Mouse (Mus musculus): Measurements from ENCODE around the gene Mfsd9. TPM values are rescaled to one million over a fixed set of nuclear protein-coding genes. Genes with fewer than 3 reads are reported as not detected.

Gene Mfsd9
- total RNA-seq, 1 experiment, result 3.1 TPM

DNA sequence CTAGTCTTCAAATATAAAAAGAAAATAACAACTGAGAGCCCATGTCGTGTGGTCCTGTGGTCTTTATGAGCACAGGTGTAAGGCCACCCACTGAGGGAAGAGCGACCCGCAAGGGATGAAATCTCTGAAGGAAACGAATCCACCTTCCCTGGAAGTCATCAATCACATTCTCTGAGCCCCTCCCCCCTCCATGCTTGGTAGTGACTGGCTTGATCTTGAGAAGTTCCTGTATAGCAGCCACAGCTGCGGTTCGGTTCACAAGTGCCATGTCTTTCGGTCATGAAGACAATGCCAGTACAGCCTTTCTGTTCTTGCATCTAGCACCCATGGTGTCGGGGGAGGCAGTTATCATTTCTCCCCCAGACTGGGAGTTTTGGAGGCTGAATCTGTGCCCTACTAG is 52.8 kb downstream of the Mfsd9 start:
- in situ Hi-C loops (cut with MboI; ENCODE audit: low sequenced_read_pairs in 2 of 2, unreplicated experiment in 2 of 2), result no loop called here
- Histone ChIP-seq H3K27ac (ENCODE audit: insufficient read depth, low read depth, low read length, poor library complexity, severe bottlenecking) (no peak overlapping the region), H3K4me3 (ENCODE audit: insufficient read depth in 1 of 2, low read depth in 1 of 2, low read length in 2 of 2, poor library complexity in 1 of 2, severe bottlenecking in 1 of 2) (no peak overlapping the region), H3K36me3 (ENCODE audit: control insufficient read depth, insufficient read depth, low read length, poor library complexity, severe bottlenecking) (no peaks in the 10 kb centered on the region), H3K4me1 (ENCODE audit: control insufficient read depth in 2 of 2, insufficient read depth in 2 of 2, low read length in 2 of 2, poor library complexity in 1 of 2) (no peaks in the 10 kb centered on the region), H3K9me3 (ENCODE audit: control insufficient read depth, insufficient read depth, low read depth, low read length) (no peaks in the 10 kb centered on the region), H3K9ac (ENCODE audit: insufficient read depth, low read depth, low read length, poor library complexity, severe bottlenecking) (no peak overlapping the region)
- no peak for TF ChIP-seq ZC3H11A (IDR thresholded peaks at IDR 0.05; ENCODE audit: borderline replicate concordance, low read depth, low read length)
- TF ChIP-seq MAFK (IDR thresholded peaks at IDR 0.05; ENCODE audit: insufficient read depth, low read depth, low read length), result no peak
- no peak for TF ChIP-seq HCFC1 (IDR thresholded peaks at IDR 0.05; ENCODE audit: borderline replicate concordance, insufficient read depth, low read length)
- TF ChIP-seq CHD2 (IDR thresholded peaks at IDR 0.05; ENCODE audit: low read depth, low read length), result no peak
- no peak for TF ChIP-seq ZNF384 (IDR thresholded peaks at IDR 0.05; ENCODE audit: low read depth, low read length)
- no peak for DNase-seq (ENCODE audit: low read depth, low spot score)

DNA sequence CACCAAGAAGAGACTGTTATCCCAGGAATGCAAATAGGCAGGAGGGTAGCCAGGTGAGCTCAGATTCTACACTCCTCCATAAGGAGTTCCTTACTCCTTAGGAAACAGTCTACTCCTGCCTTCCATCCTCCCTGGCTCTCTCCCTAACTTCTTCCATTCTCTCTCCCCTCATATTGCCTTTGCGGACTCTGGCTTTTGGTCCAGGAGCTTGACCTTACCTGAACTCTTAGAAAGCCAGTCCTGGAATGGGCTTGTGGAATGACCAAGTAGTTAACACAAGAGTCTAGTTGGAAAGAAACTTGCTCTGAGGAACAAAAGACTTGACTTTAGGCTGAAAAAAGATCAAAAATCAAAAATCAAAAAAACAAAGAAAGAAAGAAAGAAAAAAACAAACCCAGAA is 61.9 kb downstream of the Mfsd9 start:
- H3K4me3 ChIP-seq (ENCODE audit: insufficient read depth in 1 of 2, low read depth in 1 of 2, low read length in 2 of 2, poor library complexity in 1 of 2, severe bottlenecking in 1 of 2), result no peak overlapping the region
- H3K36me3 ChIP-seq (ENCODE audit: control insufficient read depth, insufficient read depth, low read length, poor library complexity, severe bottlenecking), result no peaks in the 10 kb centered on the region
- H3K4me1 ChIP-seq (ENCODE audit: control insufficient read depth in 2 of 2, insufficient read depth in 2 of 2, low read length in 2 of 2, poor library complexity in 1 of 2), result no peaks in the 10 kb centered on the region
- no peak for TF ChIP-seq HCFC1 (IDR thresholded peaks at IDR 0.05; ENCODE audit: borderline replicate concordance, insufficient read depth, low read length)
- TF ChIP-seq ZC3H11A (IDR thresholded peaks at IDR 0.05; ENCODE audit: borderline replicate concordance, low read depth, low read length), result no peak
- no peak overlapping the region for H3K9ac ChIP-seq (ENCODE audit: insufficient read depth, low read depth, low read length, poor library complexity, severe bottlenecking)
- in situ Hi-C loops (cut with MboI; ENCODE audit: low sequenced_read_pairs in 2 of 2, unreplicated experiment in 2 of 2), result no loop called here
- H3K27ac ChIP-seq (ENCODE audit: insufficient read depth, low read depth, low read length, poor library complexity, severe bottlenecking), result no peak overlapping the region
- H3K9me3 ChIP-seq (ENCODE audit: control insufficient read depth, insufficient read depth, low read depth, low read length), result no peaks in the 10 kb centered on the region
- DNase-seq (ENCODE audit: low read depth, low spot score), result no peak

DNA sequence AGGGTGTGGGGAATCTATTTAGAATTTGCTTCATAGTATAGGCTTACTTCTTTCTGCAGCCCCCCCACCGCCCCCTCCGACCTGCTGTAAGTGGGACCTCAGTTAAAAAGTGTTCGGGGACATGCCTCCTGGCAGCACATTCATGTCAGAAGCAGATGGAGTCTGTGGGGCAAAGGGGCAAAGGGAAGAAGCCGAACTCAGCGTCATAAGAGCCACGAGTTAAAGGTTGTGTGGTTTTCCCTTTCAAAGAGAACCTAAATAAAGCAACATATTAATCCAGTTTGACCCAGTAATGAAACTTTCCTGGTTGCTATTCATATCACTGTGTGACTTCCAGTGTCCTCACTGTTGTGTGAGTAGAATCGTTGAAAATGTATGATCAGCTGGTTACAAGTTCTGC is 63.1 kb downstream of the Mfsd9 start:
- no peak overlapping the region for H3K4me3 ChIP-seq (ENCODE audit: insufficient read depth in 1 of 2, low read depth in 1 of 2, low read length in 2 of 2, poor library complexity in 1 of 2, severe bottlenecking in 1 of 2)
- TF ChIP-seq HCFC1 (IDR thresholded peaks at IDR 0.05; ENCODE audit: borderline replicate concordance, insufficient read depth, low read length) (no peak), CHD2 (IDR thresholded peaks at IDR 0.05; ENCODE audit: low read depth, low read length) (no peak), ZNF384 (IDR thresholded peaks at IDR 0.05; ENCODE audit: low read depth, low read length) (no peak), ZC3H11A (IDR thresholded peaks at IDR 0.05; ENCODE audit: borderline replicate concordance, low read depth, low read length) (no peak), MAFK (IDR thresholded peaks at IDR 0.05; ENCODE audit: insufficient read depth, low read depth, low read length) (no peak)
- H3K27ac ChIP-seq (ENCODE audit: insufficient read depth, low read depth, low read length, poor library complexity, severe bottlenecking), result no peak overlapping the region
- no peak overlapping the region for H3K9ac ChIP-seq (ENCODE audit: insufficient read depth, low read depth, low read length, poor library complexity, severe bottlenecking)
- in situ Hi-C loops (cut with MboI; ENCODE audit: low sequenced_read_pairs in 2 of 2, unreplicated experiment in 2 of 2), result no loop called here
- H3K36me3 ChIP-seq (ENCODE audit: control insufficient read depth, insufficient read depth, low read length, poor library complexity, severe bottlenecking), result no peaks in the 10 kb centered on the region
- no peaks in the 10 kb centered on the region for H3K9me3 ChIP-seq (ENCODE audit: control insufficient read depth, insufficient read depth, low read depth, low read length)
- DNase-seq (ENCODE audit: low read depth, low spot score), result no peak
- no peaks in the 10 kb centered on the region for H3K4me1 ChIP-seq (ENCODE audit: control insufficient read depth in 2 of 2, insufficient read depth in 2 of 2, low read length in 2 of 2, poor library complexity in 1 of 2)

DNA sequence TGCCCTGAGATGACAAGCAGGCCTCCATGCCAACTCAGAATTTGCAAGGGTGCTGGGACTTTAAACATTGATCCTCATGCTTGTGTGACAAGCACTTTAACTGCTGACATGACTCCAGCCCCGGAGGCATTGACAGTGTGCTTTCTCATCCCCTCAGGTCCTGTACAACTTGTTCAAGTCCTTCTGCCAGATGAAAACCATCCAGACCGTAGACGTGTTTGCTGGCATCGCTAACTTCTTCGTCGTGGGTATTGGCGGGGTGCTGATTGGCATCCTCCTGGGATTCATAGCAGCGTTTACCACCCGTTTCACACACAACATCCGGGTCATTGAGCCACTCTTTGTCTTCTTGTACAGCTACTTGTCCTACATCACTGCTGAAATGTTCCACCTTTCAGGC is 64.4 kb downstream of the Mfsd9 start:
- no peak for DNase-seq (ENCODE audit: low read depth, low spot score)
- Histone ChIP-seq H3K9me3 (ENCODE audit: control insufficient read depth, insufficient read depth, low read depth, low read length) (no peaks in the 10 kb centered on the region), H3K27ac (ENCODE audit: insufficient read depth, low read depth, low read length, poor library complexity, severe bottlenecking) (no peak overlapping the region), H3K9ac (ENCODE audit: insufficient read depth, low read depth, low read length, poor library complexity, severe bottlenecking) (no peak overlapping the region), H3K36me3 (ENCODE audit: control insufficient read depth, insufficient read depth, low read length, poor library complexity, severe bottlenecking) (no peaks in the 10 kb centered on the region), H3K4me3 (ENCODE audit: insufficient read depth in 1 of 2, low read depth in 1 of 2, low read length in 2 of 2, poor library complexity in 1 of 2, severe bottlenecking in 1 of 2) (no peak overlapping the region), H3K4me1 (ENCODE audit: control insufficient read depth in 2 of 2, insufficient read depth in 2 of 2, low read length in 2 of 2, poor library complexity in 1 of 2) (no peaks in the 10 kb centered on the region)
- no peak for TF ChIP-seq ZC3H11A (IDR thresholded peaks at IDR 0.05; ENCODE audit: borderline replicate concordance, low read depth, low read length)
- TF ChIP-seq CHD2 (IDR thresholded peaks at IDR 0.05; ENCODE audit: low read depth, low read length), result no peak
- TF ChIP-seq HCFC1 (IDR thresholded peaks at IDR 0.05; ENCODE audit: borderline replicate concordance, insufficient read depth, low read length), result no peak
- no peak for TF ChIP-seq ZNF384 (IDR thresholded peaks at IDR 0.05; ENCODE audit: low read depth, low read length)
- no peak for TF ChIP-seq MAFK (IDR thresholded peaks at IDR 0.05; ENCODE audit: insufficient read depth, low read depth, low read length)
- in situ Hi-C loops (cut with MboI; ENCODE audit: low sequenced_read_pairs in 2 of 2, unreplicated experiment in 2 of 2), result no loop called here

Other genes starting within 250 kb of the Mfsd9 start
- not detected in 2 replicates for gene Slc9a4, start 210.6 kb downstream of the Mfsd9 start, total RNA-seq (2012; rRNA removed)
- 0.16 and 0.31 TPM in 2 replicates for gene Slc9a2, start 110.1 kb downstream of the Mfsd9 start, total RNA-seq (2012; rRNA removed)
- not detected in 2 replicates for gene Tmem182, start 14.9 kb upstream of the Mfsd9 start, total RNA-seq (2012; rRNA removed)

Data from ES-E14 (cell line).